Mouse (Mus musculus): ENCODE results near the gene Papss2.

DNA sequence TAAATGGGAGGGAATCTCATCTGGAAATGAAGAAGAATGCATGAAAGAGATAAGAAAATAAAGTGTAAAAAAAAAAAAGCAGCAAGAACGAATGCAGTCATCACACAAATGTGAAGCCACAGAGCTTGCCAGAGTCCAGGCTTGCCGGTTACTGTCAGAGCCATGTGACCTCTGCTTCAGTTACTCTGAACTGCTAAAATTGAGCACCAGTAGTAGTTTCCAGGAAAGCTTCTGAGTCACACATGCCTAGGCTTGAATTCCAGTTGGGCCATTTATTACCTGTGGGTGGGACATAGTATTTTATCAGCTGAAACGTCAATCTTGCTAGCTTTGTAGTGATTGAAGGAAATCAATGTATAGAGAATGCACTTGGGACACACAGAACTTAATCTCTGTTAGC, 48.2 kb upstream of the Papss2 start:
- TF ChIP-seq CTCF (IDR thresholded peaks at IDR 0.05; ENCODE audit: low read depth), result no peak
- TF ChIP-seq EP300 (IDR thresholded peaks at IDR 0.05; ENCODE audit: low read depth), result no peak
